Mouse (Mus musculus) MEL (cell line): Measurements from ENCODE around the gene Hemk1.

Experiments
- CTCF ChIP-seq, 3 experiments: IDR thresholded peaks in 2 of 3; conservative IDR thresholded peaks in 1 of 3; 2 replicates each; pipeline ENCODE4 v1.5.1; 2011 to 2012; ENCODE audit warnings: low read length in 3 of 3, low read depth in 2 of 3, mild to moderate bottlenecking in 2 of 3, improper control_type of control experiment in 1 of 3, inconsistent platforms in 1 of 3, mixed read lengths in 1 of 3, moderate library complexity in 1 of 3; ENCODE audit not compliant: control insufficient read depth in 1 of 3, insufficient read depth in 1 of 3, poor library complexity in 1 of 3, severe bottlenecking in 1 of 3
- E2F4 ChIP-seq: IDR thresholded peaks from 2 replicates; pipeline ENCODE4 v1.6.1; 2011; ENCODE audit warnings: low read depth, low read length, improper control_type of control experiment, borderline replicate concordance
- HCFC1 ChIP-seq: IDR thresholded peaks from 2 replicates; pipeline ENCODE4 v1.6.1; 2012; ENCODE audit warnings: low read depth, mild to moderate bottlenecking, inconsistent platforms, low read length, improper control_type of control experiment, moderate library complexity

GRCm38 (mm10) chr9:107366644-107367043 is 28.5 kb upstream of the Hemk1 start:
- TF ChIP-seq CTCF (IDR thresholded peaks at IDR 0.05 in 2 of 3, conservative IDR thresholded peaks at IDR 0.05 in 1 of 3; ENCODE audit: control insufficient read depth in 1 of 3, insufficient read depth in 1 of 3, low read depth in 2 of 3, low read length in 3 of 3, poor library complexity in 1 of 3, severe bottlenecking in 1 of 3) (peak; percentile 68 to 84 (median 76)), HCFC1 (no peak), E2F4 (no peak)
